ENCODE assay signal across 35 mouse cellular contexts in the genomic region with DNA sequence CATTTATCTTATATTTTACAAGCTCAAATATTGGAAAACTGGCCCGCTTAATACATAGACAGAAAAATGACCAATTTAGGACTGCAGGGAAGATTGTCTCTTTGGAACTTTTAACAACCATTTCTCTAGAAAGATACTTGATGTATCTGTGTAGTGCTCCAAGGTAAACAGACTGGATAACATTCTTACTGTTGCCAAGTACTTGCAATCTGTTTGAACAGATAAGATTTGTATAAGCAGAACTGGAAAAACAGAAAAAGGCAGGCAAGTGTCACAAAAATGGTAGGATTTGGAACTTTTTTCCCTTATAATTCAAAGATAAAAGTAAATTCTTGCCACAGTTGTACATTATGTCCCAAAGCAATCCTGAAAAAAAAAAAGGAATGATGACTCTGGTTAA.
"Had no signal": no experiment of that assay in that cellular context is flagged by ENCODE, and none has a peak within 500 bp of the region (broad histone marks: within the 10 kb centered on the region; RNA-seq: fewer than 3 reads in every experiment).

No protein-coding gene starts in this region.

- ATAC-seq: hindbrain, embryonic 16.5 days; hindbrain, postnatal 0 days; inflammation-experienced regulatory T-cells, adult 6 months; intestine, embryonic 15.5 days; intestine, embryonic 16.5 days; intestine, postnatal 0 days had no signal

- H3K9ac ChIP-seq: heart, embryonic 12.5 days; heart, embryonic 13.5 days; heart, embryonic 15.5 days; hindbrain, embryonic 12.5 days; hindbrain, embryonic 13.5 days; hindbrain, embryonic 14.5 days; hindbrain, embryonic 15.5 days; intestine, embryonic 15.5 days; kidney, embryonic 15.5 days had no signal

- H3K9me3 ChIP-seq: heart, embryonic 12.5 days; heart, embryonic 13.5 days; heart, embryonic 15.5 days; hindbrain, embryonic 10.5 days; hindbrain, embryonic 12.5 days; hindbrain, embryonic 13.5 days; hindbrain, embryonic 15.5 days; intestine, embryonic 15.5 days; kidney, embryonic 15.5 days had no signal

- H3K27me3 ChIP-seq: heart, embryonic 12.5 days; heart, embryonic 13.5 days; heart, embryonic 15.5 days; hindbrain, embryonic 12.5 days; hindbrain, embryonic 13.5 days; hindbrain, embryonic 15.5 days; intestine, embryonic 15.5 days; kidney, embryonic 15.5 days had no signal

- H3K27ac ChIP-seq: heart, embryonic 13.5 days; heart, embryonic 15.5 days; hindbrain, embryonic 10.5 days; hindbrain, embryonic 12.5 days; hindbrain, embryonic 13.5 days; hindbrain, embryonic 14.5 days; hindbrain, embryonic 15.5 days; hindbrain, postnatal 0 days; intestine, embryonic 15.5 days; kidney, embryonic 15.5 days; kidney, postnatal 0 days; layer of hippocampus, adult 2 months; left cerebral cortex, adult 2 months had no signal

- H3K4me3 ChIP-seq: heart, embryonic 12.5 days; heart, embryonic 13.5 days; heart, embryonic 15.5 days; hindbrain, embryonic 10.5 days; hindbrain, embryonic 12.5 days; hindbrain, embryonic 13.5 days; hindbrain, embryonic 15.5 days; intestine, embryonic 15.5 days; kidney, embryonic 15.5 days; layer of hippocampus, adult 2 months; left cerebral cortex, adult 2 months had no signal

- H3K4me2 ChIP-seq: heart, embryonic 11.5 days; heart, embryonic 12.5 days; heart, embryonic 13.5 days; heart, embryonic 15.5 days; hindbrain, embryonic 12.5 days; hindbrain, embryonic 13.5 days; hindbrain, embryonic 14.5 days; hindbrain, embryonic 15.5 days; intestine, embryonic 15.5 days; kidney, embryonic 15.5 days had no signal

- H3K36me3 ChIP-seq: heart, embryonic 12.5 days; heart, embryonic 13.5 days; heart, embryonic 15.5 days; hindbrain, embryonic 10.5 days; hindbrain, embryonic 12.5 days; hindbrain, embryonic 13.5 days; hindbrain, embryonic 15.5 days; intestine, embryonic 15.5 days; kidney, embryonic 15.5 days had no signal

- DNase-seq: heart, postnatal 10 days; heart, postnatal 14 days; heart, postnatal 36 days; heart, postnatal 4 days; kidney, adult 11 months; kidney, adult 18-20 months; kidney, adult 2 months; kidney, adult 8-10 months; kidney, adult 9 months; kidney, postnatal 10 days; kidney, postnatal 14 days; kidney, postnatal 25 days; kidney, postnatal 36 days; kidney, postnatal 4 days; layer of hippocampus, adult 9-11 months; layer of hippocampus, postnatal 36 days had no signal

- H3K4me1 ChIP-seq: heart, embryonic 12.5 days; heart, embryonic 13.5 days; heart, embryonic 15.5 days; hindbrain, embryonic 10.5 days; hindbrain, embryonic 12.5 days; hindbrain, embryonic 13.5 days; hindbrain, embryonic 15.5 days; intestine, embryonic 15.5 days; kidney, embryonic 15.5 days had no signal
